Mouse (Mus musculus) gastrocnemius, adult 8-10 months (tissue): ENCODE results near the gene Atxn7l1. TPM values are rescaled to one million over a fixed set of nuclear protein-coding genes. Genes with fewer than 3 reads are reported as not detected.
A peak's percentile ranks its signal among the peaks of the same experiment; 100 is the strongest.
"Not testable (repeated sequence)": the region's sequence is repeated elsewhere in the genome, so short reads cannot be mapped to it uniquely, and the experiment has no call there.

Experiments
- DNase-seq, 2 experiments: peaks; one replicate each; pipeline ENCODE4 v3.0.0; 2022; ENCODE audit warnings: low spot score in 2 of 2
- total RNA-seq, 4 experiments: library from RNA; stranded (reverse); gene quantifications; 2 replicates each; pipeline ENCODE4 v1.2.4; 2022

Atxn7l1 gene
- total RNA-seq, 4 experiments from 2014 or later: 13.4 to 18.9 (median 15.7) TPM

GRCm38 (mm10) chr12:33149544-33150190 lies 2.2 kb downstream of the Atxn7l1 start:
- DNase-seq: no peak

GRCm38 (mm10) chr12:33153131-33153530 lies 5.6 kb downstream of the Atxn7l1 start:
- DNase-seq: no peak

- DNase-seq: no peak
Measured at GRCm38 (mm10) chr12:33153850-33154249, 6.4 kb downstream of the Atxn7l1 start.

- no peak for DNase-seq
Measured at GRCm38 (mm10) chr12:33154732-33155131, 7.2 kb downstream of the Atxn7l1 start.

GRCm38 (mm10) chr12:33156334-33157018 lies 9.0 kb downstream of the Atxn7l1 start:
- DNase-seq: no peak

GRCm38 (mm10) chr12:33158256-33158655 lies 10.8 kb downstream of the Atxn7l1 start:
- no peak for DNase-seq

GRCm38 (mm10) chr12:33160406-33160805 lies 12.9 kb downstream of the Atxn7l1 start:
- DNase-seq: no peak

- DNase-seq: no peak
Measured at GRCm38 (mm10) chr12:33162541-33162940, 15.0 kb downstream of the Atxn7l1 start.

- DNase-seq: not testable (repeated sequence)
Measured at GRCm38 (mm10) chr12:33164019-33164418, 16.5 kb downstream of the Atxn7l1 start.

- no peak for DNase-seq
Measured at GRCm38 (mm10) chr12:33166712-33167111, 19.2 kb downstream of the Atxn7l1 start.

- DNase-seq: no peak
Measured at GRCm38 (mm10) chr12:33167545-33167944, 20.1 kb downstream of the Atxn7l1 start.

GRCm38 (mm10) chr12:33168491-33168890 lies 21.0 kb downstream of the Atxn7l1 start:
- DNase-seq: no peak

- no peak for DNase-seq
Measured at GRCm38 (mm10) chr12:33169777-33170494, 22.4 kb downstream of the Atxn7l1 start.

- no peak for DNase-seq
Measured at GRCm38 (mm10) chr12:33170822-33171221, 23.3 kb downstream of the Atxn7l1 start.

- DNase-seq: no peak
Measured at GRCm38 (mm10) chr12:33172926-33173325, 25.4 kb downstream of the Atxn7l1 start.

GRCm38 (mm10) chr12:33173720-33174141 lies 26.2 kb downstream of the Atxn7l1 start:
- DNase-seq: no peak

GRCm38 (mm10) chr12:33174171-33174570 lies 26.7 kb downstream of the Atxn7l1 start:
- DNase-seq: no peak

- no peak for DNase-seq
Measured at GRCm38 (mm10) chr12:33174675-33175357, 27.3 kb downstream of the Atxn7l1 start.

GRCm38 (mm10) chr12:33175621-33176554 lies 28.4 kb downstream of the Atxn7l1 start:
- peak; percentile 60 to 78 for DNase-seq

- DNase-seq: no peak
Measured at GRCm38 (mm10) chr12:33176555-33176900, 29.0 kb downstream of the Atxn7l1 start.

- no peak for DNase-seq
Measured at GRCm38 (mm10) chr12:33180421-33180820, 32.9 kb downstream of the Atxn7l1 start.
